Mouse (Mus musculus) lung, postnatal 10 days (tissue): Measurements from ENCODE around the gene Gabbr2.
A peak's percentile ranks its signal among the peaks of the same experiment; 100 is the strongest.

ENCODE experiments used
- DNase-seq: peaks from one replicate; pipeline ENCODE4 v3.0.0; 2021

Gene Gabbr2

DNA sequence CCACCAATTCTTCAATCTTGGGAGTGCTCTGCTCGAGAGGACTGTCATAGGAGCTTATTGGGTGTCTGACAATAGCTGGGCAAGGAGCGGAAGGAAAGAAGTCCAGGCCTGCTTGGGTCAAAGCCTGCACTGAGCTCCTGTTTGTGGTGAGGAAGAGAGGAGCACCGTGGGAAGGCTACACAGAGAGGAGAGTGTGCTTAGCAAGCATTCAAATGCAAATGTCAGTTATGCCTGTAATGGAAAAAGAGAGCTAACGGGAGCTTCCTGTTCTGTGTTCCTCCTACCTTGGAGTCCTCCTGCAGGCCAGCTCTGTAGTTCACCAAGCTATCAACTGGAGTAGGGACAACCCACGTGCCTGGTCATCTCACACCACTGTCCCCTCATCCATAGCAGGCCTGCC is 180.5 kb downstream of the Gabbr2 start:
- DNase-seq, result no peak

DNA sequence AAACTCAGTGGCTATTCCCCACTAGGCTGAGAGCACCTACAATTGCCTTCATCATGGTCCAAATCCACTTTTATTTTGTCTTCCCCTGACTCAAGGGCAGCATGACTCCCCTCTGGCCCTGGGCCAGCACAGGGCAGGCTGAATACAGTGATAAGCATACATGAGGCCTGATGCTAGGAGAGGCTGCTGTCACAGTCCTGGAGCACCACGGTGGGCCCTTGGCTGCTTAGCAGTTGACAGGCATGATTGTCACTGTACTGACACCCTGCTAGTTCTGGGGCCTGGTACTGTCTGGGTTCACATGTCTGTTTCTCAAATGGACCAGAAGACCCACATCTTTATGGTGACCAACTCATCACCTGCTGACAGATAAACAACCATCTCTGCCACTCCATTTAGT is 184.8 kb downstream of the Gabbr2 start:
- no peak for DNase-seq

DNA sequence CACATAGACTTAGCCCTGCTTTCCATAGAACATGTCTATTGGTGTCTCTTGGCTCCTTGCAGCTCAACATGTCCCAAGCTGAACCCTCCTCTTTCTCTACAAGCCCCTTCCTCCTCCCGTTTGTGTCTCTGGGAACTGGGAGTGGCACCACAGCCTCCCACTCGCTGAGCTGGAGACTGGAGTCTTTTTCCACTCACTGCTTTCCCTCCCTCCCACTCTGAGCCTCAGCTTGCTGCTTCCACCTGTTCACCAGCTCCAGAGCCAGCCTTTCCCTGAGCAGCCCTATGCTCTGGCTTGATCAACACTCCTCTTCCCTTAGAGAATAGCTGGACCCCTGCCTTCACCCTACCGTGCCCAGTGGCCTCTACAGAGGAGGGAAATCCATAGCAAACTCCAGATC is 185.8 kb downstream of the Gabbr2 start:
- DNase-seq, result no peak

DNA sequence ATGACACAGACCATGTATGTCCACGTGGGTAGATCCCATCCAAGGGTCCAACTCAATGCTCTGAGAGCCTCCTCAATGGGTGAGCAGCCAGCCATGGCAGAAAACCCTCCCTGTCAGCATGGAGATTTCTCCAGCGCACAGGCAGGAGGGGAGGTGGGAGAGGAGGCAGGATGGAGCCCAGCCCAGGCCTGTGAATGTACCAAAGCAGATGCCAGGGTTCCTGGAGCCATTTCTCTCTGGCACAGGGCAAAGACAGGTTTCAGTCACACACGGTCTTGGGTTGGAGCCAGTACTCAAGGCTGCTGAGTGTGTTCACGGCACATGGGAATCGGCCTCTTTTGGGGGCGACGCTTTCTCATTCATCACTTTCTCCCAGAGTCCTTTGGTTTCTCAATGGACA is 189.3 kb downstream of the Gabbr2 start:
- DNase-seq, result no peak

DNA sequence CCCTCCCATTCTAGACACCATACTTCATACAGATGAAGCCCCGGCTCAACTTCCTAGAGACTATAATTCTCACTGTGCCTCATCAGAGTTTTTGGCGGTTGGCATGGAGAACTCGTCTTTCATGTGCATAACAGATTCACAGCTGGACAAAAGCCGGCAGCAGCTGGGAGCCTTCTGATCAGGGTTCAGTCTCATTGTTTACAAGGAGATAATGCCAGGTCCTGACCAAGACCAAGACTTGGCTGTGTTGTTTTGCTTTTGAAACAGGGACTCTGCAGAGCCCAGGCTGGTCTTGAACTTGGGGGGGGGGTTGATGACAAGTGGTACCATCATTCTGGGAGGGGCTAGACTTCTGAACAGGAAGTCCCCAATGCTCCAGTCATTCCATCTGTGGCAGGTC is 191.8 kb downstream of the Gabbr2 start:
- DNase-seq, result peak; percentile 65

DNA sequence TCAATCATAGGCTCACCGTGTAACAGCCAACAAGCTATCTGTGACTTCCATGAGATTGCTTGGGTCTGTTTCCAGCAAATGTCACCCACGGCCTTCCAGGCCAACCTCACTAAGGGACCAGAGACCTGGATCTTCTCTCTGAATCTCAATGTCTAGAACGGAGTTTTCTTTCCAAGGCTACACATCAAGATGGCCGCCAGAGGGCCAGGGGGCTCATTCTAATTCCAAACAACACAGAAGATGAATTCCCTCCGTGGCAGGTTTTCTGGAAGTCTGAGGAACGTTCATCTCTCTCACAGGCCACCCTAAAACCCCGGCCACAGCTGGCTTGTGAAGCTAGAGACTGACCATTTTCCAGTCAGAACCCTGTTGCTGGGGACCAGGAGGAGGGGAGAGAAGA is 196.0 kb downstream of the Gabbr2 start:
- no peak for DNase-seq

DNA sequence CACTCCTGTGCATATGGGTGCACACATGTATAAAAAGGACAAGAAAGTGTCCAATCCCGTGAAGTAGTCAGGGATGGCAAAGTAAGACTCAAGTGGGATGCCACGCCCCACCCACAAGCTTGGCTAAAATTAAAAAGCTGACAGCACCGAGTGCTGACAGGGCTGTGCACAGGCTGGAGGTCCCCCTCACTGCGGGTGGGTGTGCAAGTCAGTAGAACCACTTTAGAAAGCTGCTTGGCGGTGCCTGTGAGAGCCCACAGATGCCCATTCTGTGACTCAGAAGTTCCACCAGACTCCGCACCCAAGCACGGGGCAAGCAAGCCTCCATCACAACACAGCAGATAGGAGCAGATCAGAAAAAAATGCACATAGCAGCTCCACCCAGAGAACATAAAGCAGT is 197.1 kb downstream of the Gabbr2 start:
- DNase-seq, result no peak

DNA sequence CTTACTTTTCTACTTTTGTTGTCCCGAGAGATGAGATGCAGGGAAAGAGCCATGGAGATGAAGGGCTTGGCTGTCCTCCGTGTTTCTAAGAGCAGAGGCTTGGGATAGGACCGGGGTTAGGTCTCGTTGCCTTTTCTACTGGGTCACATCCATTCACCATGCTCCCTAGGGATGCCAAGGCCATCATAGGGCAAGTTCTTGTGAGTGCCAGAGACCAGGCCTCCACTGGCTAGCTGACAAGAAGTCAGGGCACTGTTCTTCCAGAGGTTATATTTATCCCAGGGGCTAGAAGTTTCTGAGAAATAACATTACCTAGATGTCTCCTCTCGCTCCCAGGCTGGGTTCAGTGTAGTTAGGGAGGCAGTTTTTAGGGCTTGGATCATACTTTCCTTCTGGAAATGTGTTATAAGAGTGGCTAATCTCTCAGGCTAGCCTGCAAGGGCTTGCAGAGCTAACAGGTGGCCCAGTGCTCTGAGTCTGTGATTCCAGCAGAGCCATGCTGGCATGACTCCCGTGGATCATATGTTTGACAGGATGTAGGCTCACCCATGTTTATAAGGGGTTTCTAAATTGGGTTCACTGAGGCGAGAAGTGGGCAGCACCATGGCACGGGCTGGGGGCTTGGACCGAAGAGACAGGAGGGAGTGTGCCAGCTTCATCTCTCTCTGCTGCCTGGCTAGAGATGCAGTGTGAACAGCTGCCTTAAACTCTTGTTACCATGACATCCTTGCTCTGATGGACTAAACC is 199.2 kb downstream of the Gabbr2 start:
- DNase-seq, result no peak

DNA sequence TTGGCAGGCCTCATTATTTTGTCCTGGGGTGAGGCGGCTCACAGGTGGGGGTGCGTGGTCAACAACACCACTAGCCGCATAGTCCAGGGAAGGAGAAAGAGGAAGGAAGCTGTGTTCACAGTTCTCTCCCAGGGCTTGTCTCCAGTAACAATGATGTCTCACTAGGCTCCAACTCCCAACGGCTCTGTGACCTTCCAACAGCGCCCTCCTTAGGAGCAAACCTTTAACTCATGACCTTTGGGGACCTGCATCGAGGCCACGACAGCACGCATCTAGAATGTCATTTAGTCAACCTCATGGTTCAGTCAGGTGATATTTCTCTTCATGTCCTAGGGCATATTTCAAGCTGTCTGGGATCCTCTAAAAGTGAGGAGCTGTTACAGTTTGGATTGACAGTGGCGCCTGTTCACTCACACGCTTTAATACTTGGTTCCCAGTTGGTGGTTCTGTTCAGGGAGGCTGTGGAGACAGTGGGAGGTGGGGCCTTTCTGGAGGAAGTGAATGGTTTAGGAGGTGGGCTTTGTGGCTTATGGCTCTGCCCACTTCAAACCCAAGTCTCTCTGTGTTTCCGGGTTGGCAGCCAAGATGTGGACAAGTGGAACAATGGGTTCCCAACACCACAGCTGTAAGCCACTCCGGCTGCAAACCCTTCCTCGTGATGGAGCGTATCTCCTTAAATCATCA is 200.3 kb downstream of the Gabbr2 start:
- no peak for DNase-seq

DNA sequence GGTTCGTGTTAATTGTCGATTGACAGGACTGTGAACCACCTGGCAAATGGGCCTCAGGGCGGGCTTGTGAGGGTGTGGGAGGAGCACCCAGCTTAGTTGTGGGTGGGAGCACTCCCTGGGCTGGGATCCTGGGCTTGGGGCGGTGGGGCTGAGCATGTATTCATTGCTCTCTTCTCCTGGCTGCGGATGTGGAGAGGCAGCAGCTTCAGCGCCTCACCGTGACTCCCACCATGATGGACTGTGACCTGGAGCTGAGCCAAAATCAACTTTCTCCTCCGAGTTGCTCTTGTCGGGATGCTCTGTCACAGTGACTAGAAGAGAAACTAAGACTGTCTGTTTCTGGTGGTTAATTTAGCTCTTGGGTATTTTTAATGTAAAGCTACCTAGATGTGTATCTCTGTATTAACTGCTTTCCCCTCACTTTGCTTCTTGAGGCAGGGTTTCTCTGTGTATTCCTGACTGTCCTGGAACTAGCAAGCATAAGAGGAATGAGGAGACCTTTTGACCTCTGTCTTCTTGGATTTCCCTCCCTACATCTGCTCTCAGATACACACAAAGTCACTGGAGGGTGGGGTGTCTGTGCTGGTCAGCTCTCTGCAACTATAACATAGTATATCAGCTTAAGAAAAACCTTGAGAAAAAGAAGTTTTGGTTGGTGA is 200.9 kb downstream of the Gabbr2 start:
- DNase-seq, result no peak

DNA sequence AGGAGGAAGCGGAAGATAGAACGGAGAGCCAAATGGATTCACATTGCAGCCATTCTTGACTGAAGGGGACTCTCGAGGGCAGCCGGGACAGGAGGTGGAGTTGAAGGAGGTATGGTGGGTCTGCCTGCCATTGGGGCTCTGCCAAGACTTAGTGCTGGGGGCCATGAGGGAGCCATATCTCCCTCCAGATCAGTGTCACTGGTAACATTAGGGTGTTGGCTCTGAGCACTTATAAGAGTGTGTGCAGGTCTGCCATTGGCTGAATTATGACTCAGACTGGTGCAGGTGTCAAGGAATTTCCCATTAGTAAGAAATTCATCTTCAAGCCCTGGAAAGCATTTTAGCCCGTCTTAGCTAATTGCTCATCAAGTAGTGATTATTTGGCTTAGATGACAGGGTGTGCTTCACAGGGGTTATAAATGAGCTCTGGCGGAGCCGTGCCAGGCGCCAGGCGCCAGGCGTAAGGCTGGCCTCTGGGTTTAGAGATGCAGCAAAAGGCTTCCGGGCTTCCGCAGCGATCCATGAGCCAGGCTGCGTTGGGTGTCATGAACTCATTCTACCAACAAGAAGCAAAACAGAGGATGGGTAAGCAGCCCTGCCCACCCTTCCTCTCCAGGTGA is 207.1 kb downstream of the Gabbr2 start:
- no peak for DNase-seq

DNA sequence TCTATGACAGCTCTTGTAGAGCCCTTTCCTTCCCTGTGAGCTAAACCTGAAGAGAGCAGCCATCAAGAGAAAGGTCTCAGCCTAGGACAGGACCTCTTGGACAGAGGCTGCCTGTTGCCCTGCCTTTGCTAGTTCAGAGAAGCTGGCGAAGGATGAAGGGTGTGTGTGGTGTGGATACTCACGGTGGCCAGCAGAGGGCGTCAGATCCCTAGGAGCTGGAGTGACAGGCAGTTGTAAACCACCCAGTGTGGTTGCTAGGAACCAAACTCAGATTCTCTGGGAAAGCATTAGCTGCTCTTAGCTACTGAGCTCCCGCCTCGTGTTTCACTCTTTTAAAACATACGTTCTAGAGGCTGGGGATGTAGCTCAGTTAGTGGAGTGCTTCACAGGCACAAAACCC is 210.6 kb downstream of the Gabbr2 start:
- DNase-seq, result no peak

DNA sequence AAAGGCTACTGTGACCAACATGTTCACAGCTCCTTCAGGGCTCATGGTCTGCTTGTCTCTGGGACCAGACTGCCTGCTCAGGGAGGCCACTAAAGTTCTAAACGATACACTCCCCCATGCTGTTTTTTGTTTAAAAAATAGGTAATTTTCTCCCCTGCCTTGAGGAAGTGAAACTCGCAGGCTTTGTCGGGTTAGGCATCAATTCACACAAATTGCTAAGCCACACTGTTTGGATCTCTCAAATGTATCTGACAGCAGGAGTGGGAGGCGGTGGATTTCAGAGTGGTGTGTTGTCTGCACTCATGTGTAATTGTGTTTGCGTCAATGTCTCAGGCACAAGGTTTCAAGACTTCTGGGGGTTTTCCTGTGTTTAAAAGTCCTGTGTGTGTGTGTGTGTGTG is 215.7 kb downstream of the Gabbr2 start:
- DNase-seq, result no peak

DNA sequence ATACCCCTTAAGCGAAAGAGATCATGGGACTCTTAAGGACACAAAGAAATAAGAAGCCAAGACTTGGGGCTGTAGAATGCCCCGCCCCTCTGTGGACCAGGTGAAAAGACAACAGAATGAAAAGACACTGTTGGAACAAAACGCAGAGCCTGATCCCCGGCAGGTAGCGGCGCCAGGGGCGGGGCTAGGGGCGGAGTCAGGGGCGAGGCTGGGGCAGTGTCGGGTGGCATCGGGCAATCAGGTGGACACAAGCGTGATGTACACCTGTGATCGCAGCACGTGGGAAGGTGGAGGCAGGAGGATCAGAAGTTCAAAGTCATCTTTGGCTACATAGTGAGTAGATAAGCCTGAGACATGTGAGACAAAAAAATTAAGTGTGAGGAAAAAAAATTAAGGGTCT is 217.0 kb downstream of the Gabbr2 start:
- DNase-seq, result peak; percentile 15

DNA sequence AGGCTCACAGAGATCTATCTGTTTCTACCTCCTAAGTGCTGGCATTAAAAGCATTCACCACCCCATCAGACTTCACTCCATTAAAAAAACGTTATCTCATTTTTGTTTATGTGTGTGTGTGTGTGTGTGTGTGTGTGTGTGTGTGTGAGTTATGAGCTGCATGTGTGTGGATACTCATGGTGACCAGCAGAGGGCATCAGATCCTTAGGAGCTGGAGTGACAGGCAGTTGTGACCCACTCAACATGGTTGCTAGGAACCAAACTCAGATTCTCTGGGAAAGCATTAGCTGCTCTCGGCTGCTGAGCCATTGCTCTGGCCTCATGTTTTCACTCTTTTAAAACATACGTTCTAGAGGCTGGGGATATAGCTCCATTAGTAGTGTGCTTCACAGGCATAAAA is 218.4 kb downstream of the Gabbr2 start:
- no peak for DNase-seq

DNA sequence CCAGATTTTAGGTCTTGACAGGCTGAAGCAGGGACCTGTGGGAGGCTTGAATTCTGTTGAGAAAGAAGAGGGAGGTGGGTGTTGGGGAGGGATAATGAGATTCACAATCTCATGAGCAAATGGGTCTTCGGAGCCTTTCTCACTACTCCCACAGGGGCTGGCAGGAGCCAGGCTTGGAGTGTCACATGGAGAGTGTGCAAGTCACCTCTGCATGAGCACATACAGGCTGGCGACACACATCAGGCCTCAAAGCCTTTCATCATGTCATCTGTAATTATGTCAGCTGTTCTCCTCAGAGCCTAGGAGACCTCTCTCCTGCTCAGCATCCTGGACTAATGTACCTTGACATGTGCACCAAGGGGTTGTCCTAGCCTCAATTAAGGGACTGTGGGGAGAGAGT is 219.1 kb downstream of the Gabbr2 start:
- DNase-seq, result no peak

DNA sequence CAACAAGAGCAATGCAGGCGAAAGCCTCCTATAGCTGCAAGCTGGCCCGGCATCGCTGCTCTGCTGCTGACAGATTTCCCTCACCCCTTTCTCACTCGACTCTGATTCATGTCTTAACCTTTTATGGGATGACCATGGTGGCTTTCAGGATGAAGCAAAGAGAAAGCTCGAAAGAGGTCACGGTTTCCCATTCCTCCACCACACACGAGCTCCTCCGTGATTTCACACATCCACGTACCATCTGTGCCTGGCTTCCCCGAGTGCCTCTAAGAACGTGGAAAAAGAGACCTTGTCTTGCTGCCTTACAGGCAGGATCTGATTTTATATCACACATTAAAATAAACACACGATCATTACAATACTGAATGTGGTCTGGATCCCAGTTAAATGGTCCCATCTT is 220.6 kb downstream of the Gabbr2 start:
- no peak for DNase-seq

DNA sequence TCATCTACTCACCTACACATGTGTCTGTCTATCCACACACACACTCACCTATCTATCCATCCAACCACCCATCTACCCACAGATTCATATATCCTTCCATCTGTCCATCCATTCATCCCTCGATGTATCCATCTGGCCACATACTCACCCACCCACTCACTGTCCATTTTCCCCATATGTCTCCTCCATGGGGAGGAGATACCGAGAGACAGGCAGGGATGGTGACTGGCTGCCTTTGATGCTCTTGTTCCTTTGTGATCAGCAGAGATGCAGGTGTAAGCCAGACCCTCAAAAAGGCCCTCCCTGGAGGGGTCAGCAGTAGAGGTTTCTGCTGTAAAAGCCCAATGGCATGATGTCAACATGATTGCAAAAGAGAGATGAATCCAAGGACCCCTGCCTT is 221.0 kb downstream of the Gabbr2 start:
- no peak for DNase-seq

DNA sequence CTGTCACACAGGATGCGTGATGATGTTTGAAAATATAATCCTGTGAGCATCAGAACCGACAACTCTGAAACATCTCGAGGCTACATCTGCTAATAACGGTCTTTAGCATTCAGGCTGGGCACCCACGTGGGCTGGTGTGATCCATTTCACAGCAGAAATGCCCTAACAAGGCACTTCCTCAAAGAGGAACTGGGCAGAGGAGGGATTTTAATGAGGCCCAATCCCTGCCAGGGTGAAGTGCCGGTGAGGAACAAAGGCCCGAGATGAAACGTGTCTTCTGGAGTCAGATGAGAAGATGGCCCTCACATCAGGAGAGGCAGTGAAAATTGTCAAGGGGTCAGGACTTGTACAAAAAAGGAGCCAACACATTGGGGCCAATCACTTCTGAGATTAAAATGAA is 221.6 kb downstream of the Gabbr2 start:
- DNase-seq, result no peak

DNA sequence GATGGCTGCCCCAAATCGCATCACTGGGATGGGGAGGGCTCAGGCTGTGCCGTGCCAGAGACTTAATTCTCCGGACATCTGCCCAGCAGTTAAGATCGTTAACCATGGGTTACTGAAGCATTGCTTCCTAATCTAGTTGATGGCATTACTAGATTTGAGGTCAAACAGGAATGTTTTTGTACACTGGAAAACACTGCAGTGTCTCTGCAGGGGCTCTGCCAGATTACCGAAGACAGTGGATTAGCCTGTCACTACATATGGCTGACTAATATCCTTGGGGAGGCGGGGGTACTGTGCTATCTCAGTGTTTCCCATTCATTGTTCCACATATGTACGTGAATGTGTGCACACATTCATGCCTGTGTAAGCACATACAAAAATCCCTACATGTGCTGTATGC is 225.3 kb downstream of the Gabbr2 start:
- no peak for DNase-seq

DNA sequence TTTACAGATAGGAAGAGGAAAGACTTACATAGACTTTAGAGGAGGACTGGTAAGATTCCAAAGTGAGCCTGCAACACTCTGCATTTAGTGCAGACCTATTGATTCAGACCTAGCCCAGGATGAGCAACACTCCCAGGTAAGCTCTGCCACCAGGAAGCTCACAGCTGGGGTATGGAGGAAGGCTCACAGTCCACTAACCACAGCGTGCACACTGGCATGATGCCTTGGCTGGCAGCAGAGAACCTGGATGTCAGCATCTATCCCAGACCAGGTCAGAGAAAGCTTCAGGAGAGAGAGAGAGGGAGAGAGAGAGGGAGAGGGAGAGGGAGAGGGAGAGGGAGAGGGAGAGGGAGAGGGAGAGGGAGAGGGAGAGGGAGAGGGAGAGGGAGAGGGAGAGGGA is 231.8 kb downstream of the Gabbr2 start:
- no peak for DNase-seq

DNA sequence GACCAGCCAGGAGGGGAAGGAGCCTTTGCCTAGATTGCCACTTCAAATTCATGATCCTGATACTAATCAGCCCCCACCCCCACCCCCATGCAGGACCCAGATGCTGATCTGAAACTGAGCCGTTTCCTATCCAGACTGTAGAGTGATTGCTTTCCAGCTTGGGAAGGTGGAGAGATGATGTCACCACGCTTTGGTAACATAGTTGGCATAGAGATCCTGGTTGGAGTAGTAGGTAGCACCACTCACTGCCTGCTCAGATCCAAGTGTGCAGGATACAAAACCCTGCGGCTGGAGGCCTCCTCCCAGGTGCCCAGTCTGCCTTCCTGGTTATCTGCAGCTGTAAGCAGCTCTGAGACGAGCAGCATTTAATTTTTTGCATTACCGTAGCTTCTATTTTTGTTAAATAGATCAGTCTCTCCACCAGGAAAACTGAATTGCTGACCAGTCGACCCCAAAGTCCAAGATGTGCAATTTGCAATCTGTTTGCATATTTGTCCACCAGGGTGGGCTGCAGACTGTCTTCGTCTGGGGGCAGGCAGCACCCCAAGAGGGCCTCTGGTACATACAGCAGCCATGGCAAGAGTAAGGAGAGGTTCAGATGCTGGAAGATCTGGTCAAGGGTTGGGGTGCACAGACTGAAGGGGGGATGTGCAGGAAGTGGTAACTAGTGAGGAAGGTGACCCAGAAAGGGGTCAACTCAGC is 233.2 kb downstream of the Gabbr2 start:
- DNase-seq, result no peak
